Mouse (Mus musculus) embryonic facial prominence, embryonic 13.5 days (tissue): ENCODE measurements around the gene Dmbx1. TPM values are rescaled to one million over a fixed set of nuclear protein-coding genes. Genes with fewer than 3 reads are reported as not detected.
A peak's percentile ranks its signal among the peaks of the same experiment; 100 is the strongest.

Source experiments
- ATAC-seq: fragments of 200-750 bp; cut with Nextera tagmentation; 2 replicates; pipeline ENCODE4 v1.8.0; 2017; ENCODE audit warnings: low read depth; ENCODE audit not compliant: insufficient number of reproducible peaks, insufficient read depth, low FRiP score, low TSS enrichment
- H3K27ac ChIP-seq: fragments of 300-500 bp; sonication (generic); 2 replicates; pipeline ENCODE4 v1.5.1; 2015; ENCODE audit warnings: moderate library complexity, mild to moderate bottlenecking, inconsistent platforms
- H3K27me3 ChIP-seq: fragments of 300-500 bp; sonication (generic); 2 replicates; pipeline ENCODE4 v1.6.1; 2015; ENCODE audit warnings: mild to moderate bottlenecking, inconsistent platforms
- H3K36me3 ChIP-seq: fragments of 300-500 bp; sonication (generic); 2 replicates; pipeline ENCODE4 v1.6.1; 2015; ENCODE audit warnings: mild to moderate bottlenecking, inconsistent platforms
- H3K4me1 ChIP-seq: fragments of 300-500 bp; sonication (generic); 2 replicates; pipeline ENCODE4 v1.6.1; 2015; ENCODE audit warnings: inconsistent platforms
- H3K4me2 ChIP-seq: fragments of 300-500 bp; sonication (generic); 2 replicates; pipeline ENCODE4 v1.6.1; 2015; ENCODE audit warnings: moderate library complexity, mild to moderate bottlenecking, inconsistent platforms
- H3K4me3 ChIP-seq: fragments of 300-500 bp; sonication (generic); 2 replicates; pipeline ENCODE4 v1.5.1; 2015; ENCODE audit warnings: mild to moderate bottlenecking, inconsistent platforms
- H3K9ac ChIP-seq: fragments of 300-500 bp; sonication (generic); 2 replicates; pipeline ENCODE4 v1.6.1; 2015; ENCODE audit warnings: mild to moderate bottlenecking, inconsistent platforms
- H3K9me3 ChIP-seq: fragments of 300-500 bp; sonication (generic); 2 replicates; pipeline ENCODE4 v1.6.1; 2016; ENCODE audit warnings: inconsistent platforms
- WGBS: fragments of 180-500 bp; shearing (Covaris S2); methylation state at CpG from one replicate; pipeline ENCODE4 v1.1.7; 2015; ENCODE audit warnings: mixed read lengths; 5-methylcytosine and 5-hydroxymethylcytosine counted together
- polyA plus RNA-seq: library from polyadenylated mRNA; unstranded; fragments of >200 nt; fragmentation: Nextera tagmentation; extraction: Ambion mirVana; gene quantifications from 2 replicates; pipeline ENCODE4 v1.2.1, GENCODE M21; 2015

The Dmbx1 gene
- polyA plus RNA-seq, 1 experiment from 2014 or later = 2.4 TPM

DNA sequence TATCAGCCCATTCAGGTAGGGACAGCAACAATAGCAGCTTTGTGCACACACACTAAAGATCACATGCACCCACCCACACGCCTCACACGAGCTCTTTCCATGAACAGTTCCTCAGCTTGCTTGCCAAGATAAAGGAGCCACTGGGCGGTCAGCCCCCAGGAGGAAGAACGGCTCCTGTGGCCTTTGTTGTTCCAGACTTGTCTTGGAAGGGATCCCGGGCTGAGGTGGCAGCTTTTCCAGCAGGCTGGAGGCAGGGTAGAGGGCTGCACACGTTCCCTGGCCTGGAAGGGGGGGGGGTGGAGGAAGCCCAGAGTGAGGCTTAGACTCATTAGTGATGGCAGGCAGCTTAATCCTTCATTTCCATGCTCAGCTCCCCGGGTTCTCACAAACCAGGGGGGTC is 31.1 kb downstream of the Dmbx1 start:
- H3K4me2 ChIP-seq = no peak overlapping the region
- 12% methylated on average over 7 of the region's 7 CpGs for WGBS
- H3K36me3 ChIP-seq = no peaks in the 10 kb centered on the region
- H3K27ac ChIP-seq = no peak overlapping the region
- H3K9ac ChIP-seq = no peak overlapping the region
- peaks cover 15% of the 10 kb centered on the region for H3K4me1 ChIP-seq
- ATAC-seq = no peak
- H3K4me3 ChIP-seq = no peak overlapping the region
- no peaks in the 10 kb centered on the region for H3K9me3 ChIP-seq
- peaks cover 58% of the 10 kb centered on the region for H3K27me3 ChIP-seq

DNA sequence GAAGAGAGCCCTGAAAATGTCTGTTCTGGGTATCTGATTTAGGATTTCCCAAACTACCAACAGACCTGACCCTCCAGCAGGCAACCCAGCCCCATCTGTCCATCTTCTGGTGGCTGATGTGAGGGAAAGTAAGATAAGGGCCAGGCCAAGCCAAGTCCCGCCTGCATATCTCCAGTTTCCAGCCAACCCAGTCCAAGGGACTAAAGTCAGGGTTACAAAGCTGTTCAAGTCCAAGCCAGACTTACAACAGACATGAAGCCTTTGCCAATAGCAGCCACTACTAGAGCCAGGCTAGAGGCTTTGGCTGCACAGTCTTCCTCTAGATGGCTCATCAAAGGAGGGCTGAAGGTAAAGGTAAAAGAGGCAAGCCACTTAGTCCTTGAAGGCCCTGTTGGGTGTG is 31.7 kb downstream of the Dmbx1 start:
- Histone ChIP-seq H3K9me3 (no peaks in the 10 kb centered on the region), H3K27me3 (peaks cover 64% of the 10 kb centered on the region), H3K4me3 (no peak overlapping the region), H3K36me3 (no peaks in the 10 kb centered on the region), H3K4me2 (no peak overlapping the region), H3K4me1 (peaks cover 15% of the 10 kb centered on the region), H3K27ac (no peak overlapping the region), H3K9ac (no peak overlapping the region)
- ATAC-seq = no peak
- WGBS = 72% methylated on average over 1 of the region's 1 CpGs

DNA sequence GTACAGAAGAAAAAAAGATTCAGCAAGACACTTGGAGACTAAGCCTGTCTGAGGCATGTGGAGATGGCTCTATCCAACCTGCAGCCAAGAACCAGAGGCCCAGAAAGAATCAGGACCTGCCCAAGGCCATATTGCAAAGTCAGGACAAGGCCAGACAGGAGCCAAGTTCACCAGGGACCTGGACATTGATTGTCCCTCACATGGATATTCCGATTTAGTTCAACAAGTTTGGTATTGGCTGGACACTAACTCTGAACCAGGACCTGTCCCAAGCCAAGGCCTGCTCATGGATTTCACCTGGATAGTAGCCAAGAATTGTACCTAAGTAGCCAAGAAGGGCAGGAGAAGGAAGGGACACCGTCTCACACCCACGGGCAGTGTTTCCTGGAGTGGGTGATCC is 32.9 kb downstream of the Dmbx1 start:
- ATAC-seq = no peak
- Histone ChIP-seq H3K4me3 (no peak overlapping the region), H3K9me3 (no peaks in the 10 kb centered on the region), H3K9ac (no peak overlapping the region), H3K27ac (no peak overlapping the region), H3K4me2 (no peak overlapping the region), H3K27me3 (peaks cover 74% of the 10 kb centered on the region), H3K4me1 (peaks cover 13% of the 10 kb centered on the region), H3K36me3 (no peaks in the 10 kb centered on the region)
- 85% methylated on average over 3 of the region's 3 CpGs for WGBS

DNA sequence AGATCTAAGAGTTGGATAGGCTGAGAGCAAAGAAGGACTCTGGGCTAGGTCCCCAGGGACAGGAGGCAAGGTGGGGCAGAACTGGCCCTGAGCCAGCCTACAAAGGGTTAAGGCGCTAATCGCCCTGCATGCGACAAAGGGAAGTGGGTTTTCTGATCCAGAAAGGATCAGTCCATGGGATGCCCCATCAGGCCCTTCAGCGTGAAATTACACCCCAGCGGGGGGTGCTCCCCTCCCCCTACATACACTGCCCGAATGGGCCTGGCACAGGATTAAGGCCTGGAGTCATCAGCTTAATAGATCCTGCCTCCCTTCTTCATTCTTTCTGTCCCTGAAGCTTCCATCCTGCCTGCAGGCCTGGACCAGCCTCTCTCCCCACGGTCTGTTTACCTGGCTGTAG is 34.0 kb downstream of the Dmbx1 start:
- Histone ChIP-seq H3K27me3 (peaks cover 78% of the 10 kb centered on the region), H3K27ac (no peak overlapping the region), H3K4me2 (no peak overlapping the region), H3K9me3 (no peaks in the 10 kb centered on the region), H3K4me3 (no peak overlapping the region), H3K36me3 (no peaks in the 10 kb centered on the region), H3K4me1 (peaks cover 4% of the 10 kb centered on the region; the same call in 1 of the 2 replicates), H3K9ac (no peak overlapping the region)
- WGBS = 8% methylated on average over 7 of the region's 7 CpGs
- ATAC-seq = no peak

DNA sequence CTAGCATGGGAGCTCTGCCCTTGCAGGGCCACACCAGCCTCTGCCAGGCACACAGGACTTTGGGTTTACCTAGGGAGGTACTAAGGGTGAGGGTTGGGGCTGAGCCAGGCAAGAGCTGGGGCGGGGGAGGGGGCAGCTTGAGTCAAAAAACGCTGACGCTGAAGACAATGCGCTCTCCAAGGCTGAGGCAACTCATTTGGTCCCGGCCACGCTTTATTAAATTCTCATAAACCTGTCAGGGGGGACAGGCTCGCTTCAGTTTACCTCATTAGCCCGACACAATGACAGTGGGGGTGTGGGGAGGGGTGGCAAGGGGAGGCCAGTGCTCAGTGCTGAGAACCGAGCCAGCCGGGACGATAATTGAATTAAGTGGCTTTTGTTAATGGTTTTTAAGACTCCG is 35.4 kb downstream of the Dmbx1 start:
- Histone ChIP-seq H3K9ac (no peak overlapping the region), H3K4me3 (no peak overlapping the region), H3K4me1 (peaks cover 4% of the 10 kb centered on the region; the same call in 1 of the 2 replicates), H3K9me3 (no peaks in the 10 kb centered on the region), H3K4me2 (no peak overlapping the region), H3K27ac (no peak overlapping the region), H3K27me3 (peaks cover 91% of the 10 kb centered on the region), H3K36me3 (no peaks in the 10 kb centered on the region)
- no peak for ATAC-seq
- WGBS = 7% methylated on average over 12 of the region's 12 CpGs

DNA sequence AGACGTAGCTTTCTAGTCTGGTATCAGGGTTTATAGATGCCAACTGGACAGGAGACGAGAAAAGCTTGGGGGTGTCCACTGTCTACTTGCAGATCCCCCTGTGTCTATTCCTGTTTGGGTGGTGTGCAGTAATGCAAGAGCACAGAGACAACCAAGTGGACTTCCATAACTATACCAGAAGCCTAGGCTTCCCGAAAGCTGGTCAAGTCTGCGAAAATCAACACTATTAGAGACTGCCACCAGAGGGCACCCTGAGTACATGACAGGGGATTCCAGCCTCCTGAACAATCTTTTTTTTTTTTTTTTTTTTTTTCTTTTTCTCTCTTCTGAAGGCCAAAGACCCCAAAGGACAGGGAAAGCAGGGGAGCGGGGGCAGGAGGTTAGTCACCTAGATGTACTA is 36.9 kb downstream of the Dmbx1 start:
- H3K9ac ChIP-seq = no peak overlapping the region
- H3K27me3 ChIP-seq = peaks cover 97% of the 10 kb centered on the region

DNA sequence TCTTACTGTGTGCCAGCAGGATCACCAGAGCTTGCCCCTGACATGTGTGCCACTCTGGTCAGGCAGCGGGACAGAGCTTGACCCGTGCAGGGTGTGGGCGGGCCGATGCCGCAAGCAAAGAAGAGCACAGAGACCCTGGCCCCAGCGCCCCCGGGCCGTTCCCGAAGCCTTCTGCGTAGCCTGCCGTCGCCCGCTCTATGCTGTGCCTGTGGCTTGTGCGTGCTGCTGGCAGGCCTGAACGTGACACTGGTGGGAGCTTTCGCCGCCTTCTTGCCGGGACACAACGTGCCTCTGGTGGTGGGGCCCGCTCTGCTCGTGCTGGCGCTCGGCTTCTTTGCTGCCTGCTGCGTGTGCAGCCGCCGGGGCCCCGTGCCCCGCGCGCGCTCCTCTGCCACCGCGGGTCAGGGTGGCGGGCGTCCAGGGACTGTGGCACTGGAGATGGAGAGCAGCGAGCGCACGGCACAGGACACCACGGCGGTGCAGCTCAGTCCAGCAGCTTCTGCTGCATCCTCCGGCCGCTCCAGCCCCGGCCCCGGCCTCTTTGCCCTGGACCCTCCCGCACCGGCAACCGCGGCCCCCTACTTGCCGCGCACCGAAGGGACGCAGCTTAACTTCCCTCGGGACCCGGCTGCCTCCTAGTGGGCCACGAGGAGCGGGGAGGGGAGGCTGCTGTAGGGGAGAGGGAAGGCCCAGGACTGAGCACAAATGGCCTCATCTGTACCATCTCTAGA is 41.7 kb downstream of the Dmbx1 start:
- Histone ChIP-seq H3K27ac (no peak overlapping the region), H3K4me3 (peak overlapping the region; percentile 44), H3K4me2 (peak overlapping the region; percentile 87), H3K9ac (peak overlapping the region; percentile 69), H3K27me3 (peaks cover 80% of the 10 kb centered on the region), H3K36me3 (no peaks in the 10 kb centered on the region), H3K9me3 (no peaks in the 10 kb centered on the region), H3K4me1 (peaks cover 10% of the 10 kb centered on the region)
- ATAC-seq = peak; percentile 35; the same call in 1 of the 2 replicates
- WGBS = under 1% methylated on average over 56 of the region's 56 CpGs

More for the DNA sequence above, 36.9 kb downstream of the Dmbx1 start:
- no peak for ATAC-seq
- Histone ChIP-seq H3K4me2 (no peak overlapping the region), H3K36me3 (no peaks in the 10 kb centered on the region), H3K4me1 (peaks cover 11% of the 10 kb centered on the region), H3K27ac (no peak overlapping the region), H3K4me3 (no peak overlapping the region), H3K9me3 (no peaks in the 10 kb centered on the region)
- WGBS = 18% methylated on average over 5 of the region's 5 CpGs

DNA sequence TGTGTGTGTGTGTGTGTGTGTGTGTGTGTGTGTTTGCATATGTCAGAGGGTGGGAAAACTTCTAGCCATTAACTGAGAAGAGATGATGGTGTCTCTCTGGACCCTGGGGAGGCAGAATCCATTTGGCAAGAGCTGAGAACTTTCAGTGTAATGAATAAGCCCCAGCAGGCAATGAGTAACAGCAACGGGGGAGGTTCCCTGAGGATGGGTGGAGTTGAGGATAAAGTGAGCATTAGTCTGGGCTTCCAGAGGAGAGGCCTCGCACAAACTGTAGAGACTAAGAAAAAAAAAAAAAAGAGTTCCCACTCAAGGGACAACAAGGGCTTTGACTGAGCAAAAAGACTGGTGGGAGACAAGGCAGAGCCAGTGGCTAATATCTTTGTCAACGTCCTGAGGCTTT is 45.4 kb downstream of the Dmbx1 start:
- 7% methylated on average over 3 of the region's 3 CpGs for WGBS
- Histone ChIP-seq H3K27ac (no peak overlapping the region), H3K4me1 (peaks cover 21% of the 10 kb centered on the region), H3K36me3 (no peaks in the 10 kb centered on the region), H3K9me3 (no peaks in the 10 kb centered on the region), H3K4me3 (no peak overlapping the region), H3K27me3 (peaks cover 76% of the 10 kb centered on the region), H3K4me2 (no peak overlapping the region), H3K9ac (no peak overlapping the region)
- ATAC-seq = no peak

DNA sequence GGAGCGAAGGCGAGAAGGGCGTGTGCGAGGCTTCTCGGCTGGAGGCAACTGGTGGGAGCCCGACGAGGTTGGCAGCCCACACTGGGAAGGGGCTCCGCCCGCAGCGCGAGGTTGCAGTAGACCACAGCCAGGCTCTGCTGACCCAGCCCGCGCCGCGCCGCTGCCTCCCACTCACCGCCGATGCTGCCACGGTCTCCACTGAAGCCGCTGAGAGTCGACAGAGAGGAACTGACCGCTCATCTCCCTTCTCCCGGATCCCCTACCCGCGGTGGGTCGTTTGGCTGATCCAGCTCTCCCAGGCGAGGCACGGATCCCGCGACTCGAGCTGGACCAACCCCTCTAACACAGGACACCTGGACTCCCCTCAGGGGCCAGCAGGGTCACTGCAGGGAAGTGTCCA is 49.2 kb downstream of the Dmbx1 start, which contains the start of gene 6430628N08Rik:
TSS of gene 6430628N08Rik (plus strand) at position 113 of the 400 bp plus-strand sequence.
- Histone ChIP-seq H3K27me3 (peaks cover 57% of the 10 kb centered on the region), H3K27ac (no peak within 1 kb of the TSS), H3K9me3 (no peaks in the 10 kb centered on the region), H3K4me3 (peak within 1 kb of the TSS; percentile 34), H3K9ac (peak within 1 kb of the TSS; percentile 49), H3K4me1 (peaks cover 11% of the 10 kb centered on the region), H3K36me3 (no peaks in the 10 kb centered on the region), H3K4me2 (peak within 1 kb of the TSS; percentile 65)
- 1% methylated on average over 31 of the region's 31 CpGs for WGBS
- no peak for ATAC-seq

DNA sequence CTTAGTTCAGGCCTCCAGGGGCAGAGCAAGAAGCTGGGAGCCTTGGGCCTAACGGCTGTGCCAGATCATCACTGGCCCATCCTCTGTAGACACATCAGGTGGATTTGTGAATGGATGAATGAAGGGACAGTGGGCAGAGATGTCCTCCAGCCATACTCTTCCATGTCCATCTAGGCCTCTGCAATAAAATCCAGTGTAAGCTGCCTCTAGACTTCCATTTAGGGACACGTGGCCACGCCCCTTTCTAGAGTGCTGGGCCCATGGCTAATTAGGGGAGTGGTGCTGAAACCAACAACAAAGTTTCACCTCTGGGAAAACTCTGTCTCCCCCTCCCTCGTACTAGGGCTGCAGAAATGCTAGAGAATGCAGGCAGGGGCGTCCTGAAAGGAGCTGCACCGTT is 49.7 kb downstream of the Dmbx1 start:
- Histone ChIP-seq H3K36me3 (no peaks in the 10 kb centered on the region), H3K4me3 (peak overlapping the region; percentile 34), H3K4me1 (peaks cover 11% of the 10 kb centered on the region), H3K4me2 (peak overlapping the region; percentile 65), H3K27ac (no peak overlapping the region), H3K9me3 (no peaks in the 10 kb centered on the region), H3K9ac (peak overlapping the region; percentile 49), H3K27me3 (peaks cover 57% of the 10 kb centered on the region)
- WGBS = 8% methylated on average over 6 of the region's 6 CpGs
- ATAC-seq = no peak

DNA sequence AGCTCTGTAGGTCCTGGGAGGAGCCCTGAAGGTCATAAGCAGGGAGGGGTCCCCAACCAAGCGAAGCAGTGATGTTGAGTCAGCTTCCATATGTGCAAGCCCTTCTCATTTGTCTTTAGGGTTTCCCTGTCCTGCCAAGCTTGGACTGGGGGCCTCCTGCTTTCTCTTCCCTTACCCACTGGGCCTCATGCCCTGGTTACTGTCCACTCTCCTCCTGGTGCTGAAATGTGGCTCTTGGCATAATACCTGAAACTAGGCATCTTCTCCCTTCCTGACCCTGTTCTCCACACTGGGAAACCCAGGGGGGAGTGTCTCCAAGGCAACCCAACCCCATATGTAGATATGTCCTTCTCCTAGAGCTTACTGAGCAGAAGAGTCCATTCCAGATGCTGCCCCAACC is 52.9 kb downstream of the Dmbx1 start:
- Histone ChIP-seq H3K9ac (no peak overlapping the region), H3K9me3 (no peaks in the 10 kb centered on the region), H3K36me3 (no peaks in the 10 kb centered on the region), H3K4me2 (no peak overlapping the region), H3K4me1 (peaks cover 11% of the 10 kb centered on the region), H3K27ac (no peak overlapping the region), H3K4me3 (no peak overlapping the region), H3K27me3 (peaks cover 42% of the 10 kb centered on the region)
- ATAC-seq = no peak
- WGBS = 75% methylated on average over 1 of the region's 1 CpGs

DNA sequence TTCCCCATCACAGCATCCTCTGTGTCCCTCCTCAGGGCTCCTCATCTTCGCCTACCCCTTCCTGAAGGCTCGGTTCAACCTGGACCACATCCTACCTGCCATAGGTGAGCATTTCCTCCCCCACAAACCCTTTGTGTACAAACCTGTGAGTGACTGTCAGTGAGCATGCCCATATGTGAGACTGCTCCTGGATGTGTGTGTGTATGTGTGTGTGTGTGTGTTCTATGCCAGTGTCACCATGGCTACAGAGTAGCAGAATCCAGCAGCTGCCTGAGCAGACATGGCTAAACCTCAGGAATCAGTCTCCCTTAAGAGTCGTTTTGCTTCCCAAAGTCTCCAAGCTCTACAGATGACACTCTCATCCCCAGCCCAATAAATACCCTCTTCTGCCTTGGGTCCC is 53.9 kb downstream of the Dmbx1 start:
- ATAC-seq = no peak
- WGBS = 67% methylated on average over 3 of the region's 3 CpGs

More for the DNA sequence above, 53.9 kb downstream of the Dmbx1 start:
- H3K27me3 ChIP-seq = peaks cover 32% of the 10 kb centered on the region
- no peaks in the 10 kb centered on the region for H3K36me3 ChIP-seq
- H3K4me1 ChIP-seq = peaks cover 10% of the 10 kb centered on the region
- no peak overlapping the region for H3K4me3 ChIP-seq
- H3K4me2 ChIP-seq = no peak overlapping the region
- H3K9me3 ChIP-seq = no peaks in the 10 kb centered on the region
- no peak overlapping the region for H3K27ac ChIP-seq
- H3K9ac ChIP-seq = no peak overlapping the region
